Mouse (Mus musculus) forebrain, embryonic 10.5 days (tissue): Measurements from ENCODE around the gene Rbfox3. TPM values are rescaled to one million over a fixed set of nuclear protein-coding genes. Genes with fewer than 3 reads are reported as not detected.

ENCODE experiments used
- DNase-seq: peaks from one replicate; pipeline ENCODE4 v3.0.0-alpha.2; 2017; ENCODE audit warnings: low spot score; ENCODE audit errors: extremely low spot score
- H3K27ac ChIP-seq: fragments of 300-500 bp; sonication (generic); 2 replicates; pipeline ENCODE4 v1.5.1; 2016; ENCODE audit warnings: mild to moderate bottlenecking
- H3K27me3 ChIP-seq: fragments of 300-500 bp; sonication (generic); 2 replicates; pipeline ENCODE4 v1.6.1; 2016; ENCODE audit warnings: mild to moderate bottlenecking; ENCODE audit not compliant: poor library complexity, severe bottlenecking
- H3K36me3 ChIP-seq: fragments of 300-500 bp; sonication (generic); replicated peaks from 2 replicates; pipeline ENCODE4 v1.6.1; 2016; ENCODE audit warnings: mild to moderate bottlenecking, moderate library complexity
- H3K4me1 ChIP-seq: fragments of 300-500 bp; sonication (generic); 2 replicates; pipeline ENCODE4 v1.6.1; 2016
- H3K4me3 ChIP-seq: fragments of 300-500 bp; sonication (generic); 2 replicates; pipeline ENCODE4 v1.5.1; 2016; ENCODE audit warnings: mild to moderate bottlenecking, moderate library complexity
- H3K9me3 ChIP-seq: fragments of 300-500 bp; sonication (generic); 2 replicates; pipeline ENCODE4 v1.6.1; 2016; ENCODE audit warnings: mild to moderate bottlenecking, moderate library complexity
- WGBS: fragments of 180-500 bp; shearing (Covaris S2); methylation state at CpG from one replicate; pipeline ENCODE4 v1.1.7; 2016; 5-methylcytosine and 5-hydroxymethylcytosine counted together
- polyA plus RNA-seq: library from polyadenylated mRNA; unstranded; fragments of >200 nt; fragmentation: Nextera tagmentation; extraction: Ambion mirVana; gene quantifications from 2 replicates; pipeline ENCODE4 v1.2.1, GENCODE M21; 2016

Gene Rbfox3
- polyA plus RNA-seq, 1 experiment from 2014 or later, result 2.6 TPM

DNA sequence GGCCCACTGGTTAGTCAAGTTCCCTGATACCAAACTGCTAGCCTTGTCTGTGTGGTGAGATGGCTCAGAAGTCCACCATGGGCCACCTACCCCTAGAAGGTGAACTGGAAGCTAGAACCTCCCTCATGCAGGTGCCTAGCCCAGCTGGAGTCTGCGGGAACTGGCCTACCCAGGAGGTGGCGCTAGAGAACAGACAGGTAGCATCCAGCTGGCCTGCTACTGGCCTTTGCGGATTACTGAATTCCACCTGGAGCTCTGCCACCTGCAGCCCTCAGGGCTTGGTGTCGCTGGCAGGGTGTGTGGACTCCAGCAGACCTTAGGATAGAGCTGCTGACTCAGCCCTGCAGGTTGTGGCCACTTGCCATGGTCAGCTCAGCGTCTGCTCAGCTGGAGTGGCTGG is 263.0 kb downstream of the Rbfox3 start:
- Histone ChIP-seq H3K9me3 (no peaks in the 10 kb centered on the region), H3K27me3 (no peaks in the 10 kb centered on the region), H3K27ac (no peak overlapping the region), H3K4me1 (0 out of 2 replicates have a peak, but pooled peaks cover 5% of the 10 kb centered on the region), H3K36me3 (no peaks in the 10 kb centered on the region), H3K4me3 (no peak overlapping the region)
- WGBS, result 22% methylated on average over 5 of the region's 5 CpGs
- DNase-seq, result no peak

DNA sequence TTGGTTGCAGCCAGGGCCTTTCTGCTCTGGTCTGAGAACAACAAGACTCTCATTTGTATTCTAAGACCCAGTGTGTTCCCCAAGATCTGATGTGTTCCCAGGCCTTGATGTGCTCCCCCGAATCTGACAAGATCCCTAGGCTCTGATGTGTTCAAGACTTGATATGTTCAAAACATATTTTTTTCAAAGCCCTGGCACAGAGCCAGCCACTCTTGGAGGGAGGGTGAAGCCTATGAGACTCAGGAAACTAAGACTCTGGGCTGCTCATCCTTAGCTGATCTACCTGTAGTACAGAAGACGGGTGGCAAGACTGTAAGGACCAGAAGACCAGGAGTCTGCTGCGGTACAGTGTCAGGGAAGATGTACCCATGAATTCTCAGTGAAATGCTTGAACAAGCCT is 264.5 kb downstream of the Rbfox3 start:
- Histone ChIP-seq H3K27ac (no peak overlapping the region), H3K27me3 (no peaks in the 10 kb centered on the region), H3K9me3 (no peaks in the 10 kb centered on the region), H3K4me3 (no peak overlapping the region), H3K4me1 (0 out of 2 replicates have a peak, but pooled peaks cover 5% of the 10 kb centered on the region), H3K36me3 (no peaks in the 10 kb centered on the region)
- 85% methylated on average over 3 of the region's 3 CpGs for WGBS
- DNase-seq, result no peak

DNA sequence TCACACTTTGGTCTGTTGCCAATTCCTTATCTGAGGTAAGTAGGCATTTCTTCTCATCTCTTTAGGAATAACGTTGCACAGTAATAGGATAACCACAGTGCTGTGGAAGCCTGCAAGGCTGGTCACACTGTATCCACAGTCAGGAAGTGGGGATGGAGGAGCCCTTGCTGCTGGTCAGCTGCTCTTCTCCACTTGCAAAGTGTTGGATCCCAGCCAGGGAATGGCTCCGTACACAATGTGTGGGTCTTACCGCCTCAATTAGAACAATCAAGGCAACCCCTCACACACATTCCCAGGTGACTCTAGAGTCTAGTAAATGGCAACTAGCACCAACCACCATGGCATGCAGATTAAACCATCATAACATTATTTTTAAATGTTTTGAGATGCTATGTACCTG is 266.2 kb downstream of the Rbfox3 start:
- no peaks in the 10 kb centered on the region for H3K27me3 ChIP-seq
- whole genome bisulfite sequencing, result 96% methylated on average over 3 of the region's 3 CpGs
- H3K9me3 ChIP-seq, result no peaks in the 10 kb centered on the region
- no peak for DNase-seq
- H3K36me3 ChIP-seq, result no peaks in the 10 kb centered on the region
- H3K4me1 ChIP-seq, result no peaks in the 10 kb centered on the region
- no peak overlapping the region for H3K27ac ChIP-seq
- H3K4me3 ChIP-seq, result no peak overlapping the region

DNA sequence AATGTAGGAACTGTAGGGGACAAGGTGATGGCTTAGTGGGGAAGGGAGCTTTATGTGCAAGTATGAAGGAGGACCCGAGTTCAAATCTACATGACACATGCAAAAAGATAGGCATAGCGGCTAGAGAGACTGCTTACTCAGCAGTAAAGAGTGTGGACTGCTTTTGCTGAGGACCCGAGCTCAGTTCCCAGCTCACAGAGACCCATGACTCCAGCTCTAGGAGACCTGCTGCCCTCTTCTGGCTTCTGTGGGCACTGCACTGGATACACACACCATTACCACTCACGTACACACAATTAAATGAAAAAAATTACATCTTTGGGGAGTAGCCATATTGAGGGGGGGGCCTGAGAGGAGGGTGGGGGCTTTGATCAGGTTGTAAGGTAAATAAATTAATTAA is 270.7 kb downstream of the Rbfox3 start:
- DNase-seq, result no peak
- Histone ChIP-seq H3K9me3 (no peaks in the 10 kb centered on the region), H3K4me3 (no peak overlapping the region), H3K27me3 (no peaks in the 10 kb centered on the region), H3K27ac (no peak overlapping the region), H3K4me1 (no peaks in the 10 kb centered on the region), H3K36me3 (no peaks in the 10 kb centered on the region)
- 90% methylated on average over 4 of the region's 4 CpGs for WGBS

DNA sequence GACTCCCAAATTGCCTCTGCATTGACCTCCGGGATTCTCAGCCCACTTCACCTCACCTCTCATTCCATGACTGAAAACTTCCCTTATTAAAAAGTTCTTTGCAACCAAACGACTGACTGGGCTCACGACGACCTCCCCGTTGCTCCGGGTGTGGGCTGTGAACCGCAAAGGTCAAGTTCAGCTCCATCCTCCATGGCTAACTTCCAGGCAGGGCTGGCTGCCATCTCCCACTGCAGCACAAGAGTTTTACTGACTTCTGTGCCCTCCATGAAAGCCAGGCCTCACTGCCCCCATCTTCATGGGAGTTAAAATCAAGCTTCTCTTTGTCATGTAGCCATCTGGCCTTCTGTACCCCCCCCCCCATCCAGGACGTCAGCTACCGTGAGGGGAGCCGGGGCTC is 273.7 kb downstream of the Rbfox3 start:
- DNase-seq, result no peak
- no peaks in the 10 kb centered on the region for H3K36me3 ChIP-seq
- no peaks in the 10 kb centered on the region for H3K27me3 ChIP-seq
- no peaks in the 10 kb centered on the region for H3K9me3 ChIP-seq
- no peak overlapping the region for H3K27ac ChIP-seq
- no peaks in the 10 kb centered on the region for H3K4me1 ChIP-seq
- H3K4me3 ChIP-seq, result no peak overlapping the region
- 87% methylated on average over 10 of the region's 10 CpGs for WGBS

DNA sequence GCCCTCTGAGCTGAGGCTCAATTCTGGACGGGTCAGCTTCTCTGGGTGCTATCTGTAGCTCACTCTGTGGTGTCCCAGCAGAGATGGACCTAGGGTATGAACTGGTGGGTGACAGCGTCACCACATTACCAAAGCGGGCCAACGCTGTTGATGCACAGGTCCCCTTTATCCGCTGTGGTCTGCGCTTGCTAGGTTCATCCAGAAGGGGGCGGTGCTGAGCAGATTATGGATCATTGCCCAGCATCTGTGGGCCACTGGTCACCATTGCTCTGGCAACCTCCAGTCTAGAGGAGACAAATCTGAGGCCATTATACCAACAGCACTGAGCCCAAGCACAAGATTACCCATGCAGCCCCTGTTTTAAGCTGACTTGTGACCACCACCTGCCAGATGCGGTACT is 276.8 kb downstream of the Rbfox3 start:
- H3K9me3 ChIP-seq, result no peaks in the 10 kb centered on the region
- WGBS, result 47% methylated on average over 8 of the region's 8 CpGs

DNA sequence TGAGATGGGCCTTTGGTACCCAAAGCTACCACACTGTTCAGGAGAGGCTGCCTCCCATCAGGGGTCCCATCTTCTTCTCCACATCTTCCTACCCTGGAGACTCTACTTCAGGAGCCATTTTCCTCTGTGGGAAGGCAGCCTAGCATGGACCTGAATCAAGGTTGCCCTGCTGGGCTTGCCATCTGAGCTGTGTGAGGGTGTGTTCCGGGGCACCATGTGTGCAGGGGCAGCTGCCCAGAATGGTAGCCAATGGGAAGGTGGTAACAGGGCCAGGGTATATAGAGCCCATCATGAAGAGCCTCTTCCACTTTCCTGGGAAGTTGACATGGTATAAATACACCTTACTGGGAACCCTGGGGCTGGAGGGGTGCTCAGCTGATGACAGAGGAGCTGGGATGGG is 281.7 kb downstream of the Rbfox3 start:
- H3K36me3 ChIP-seq, result no peaks in the 10 kb centered on the region
- H3K4me1 ChIP-seq, result peaks cover 17% of the 10 kb centered on the region
- H3K9me3 ChIP-seq, result no peaks in the 10 kb centered on the region
- no peak overlapping the region for H3K27ac ChIP-seq
- no peak for DNase-seq
- 90% methylated on average over 1 of the region's 1 CpGs for WGBS
- H3K27me3 ChIP-seq, result no peaks in the 10 kb centered on the region
- no peak overlapping the region for H3K4me3 ChIP-seq

More for the DNA sequence above, 276.8 kb downstream of the Rbfox3 start:
- Histone ChIP-seq H3K27me3 (no peaks in the 10 kb centered on the region), H3K36me3 (no peaks in the 10 kb centered on the region), H3K4me3 (no peak overlapping the region), H3K27ac (no peak overlapping the region), H3K4me1 (no peaks in the 10 kb centered on the region)
- peak; percentile 44 for DNase-seq

DNA sequence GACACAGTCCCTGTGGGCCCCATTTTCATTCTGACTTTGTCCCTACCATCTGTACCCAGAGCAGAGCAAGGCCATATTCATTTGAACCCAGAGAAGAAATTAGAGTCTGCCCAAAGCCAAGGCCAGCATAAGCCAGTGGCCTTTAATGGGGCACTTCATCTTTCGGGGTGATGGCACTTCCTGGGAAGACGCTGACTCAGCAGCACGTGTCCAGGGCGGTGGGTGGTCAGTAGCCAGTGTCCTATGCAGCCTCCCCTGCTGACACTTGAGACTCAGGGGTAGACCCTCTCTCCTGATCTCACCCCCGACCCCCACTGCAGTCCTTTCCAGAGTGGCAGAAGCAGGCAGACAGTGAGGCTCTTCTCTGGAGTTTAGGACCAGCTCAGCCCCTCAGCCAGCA is 283.9 kb downstream of the Rbfox3 start:
- H3K4me1 ChIP-seq, result peaks cover 17% of the 10 kb centered on the region
- no peak overlapping the region for H3K4me3 ChIP-seq
- WGBS, result 76% methylated on average over 5 of the region's 5 CpGs
- no peak for DNase-seq
- 0 out of 2 replicates have a peak overlapping the region, but pooled peaks have one; percentile 40 for H3K27ac ChIP-seq
- no peaks in the 10 kb centered on the region for H3K36me3 ChIP-seq
- H3K27me3 ChIP-seq, result no peaks in the 10 kb centered on the region
- H3K9me3 ChIP-seq, result no peaks in the 10 kb centered on the region

DNA sequence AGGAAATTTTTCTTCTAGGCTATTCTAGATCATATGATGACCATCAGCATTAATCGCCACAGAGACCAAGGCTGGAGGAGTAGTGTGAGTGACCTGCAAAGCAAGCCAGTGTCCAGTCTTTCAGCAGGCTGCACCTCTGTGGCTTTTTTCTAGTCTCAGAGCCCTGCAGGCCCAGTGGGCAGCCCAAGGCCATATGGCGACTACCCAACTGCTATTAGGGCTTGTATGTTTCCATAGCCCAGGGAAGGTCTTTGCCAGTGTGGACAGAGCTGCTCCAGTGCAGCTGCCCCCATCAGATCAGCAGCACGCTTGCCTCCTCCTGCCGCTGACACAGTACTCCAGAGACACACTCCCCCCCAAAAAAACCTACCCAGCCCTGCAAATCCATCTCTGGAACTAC is 290.5 kb downstream of the Rbfox3 start:
- Histone ChIP-seq H3K4me3 (no peak overlapping the region), H3K9me3 (no peaks in the 10 kb centered on the region), H3K4me1 (no peaks in the 10 kb centered on the region), H3K27me3 (no peaks in the 10 kb centered on the region), H3K27ac (no peak overlapping the region), H3K36me3 (no peaks in the 10 kb centered on the region)
- no peak for DNase-seq
- 81% methylated on average over 4 of the region's 4 CpGs for WGBS

DNA sequence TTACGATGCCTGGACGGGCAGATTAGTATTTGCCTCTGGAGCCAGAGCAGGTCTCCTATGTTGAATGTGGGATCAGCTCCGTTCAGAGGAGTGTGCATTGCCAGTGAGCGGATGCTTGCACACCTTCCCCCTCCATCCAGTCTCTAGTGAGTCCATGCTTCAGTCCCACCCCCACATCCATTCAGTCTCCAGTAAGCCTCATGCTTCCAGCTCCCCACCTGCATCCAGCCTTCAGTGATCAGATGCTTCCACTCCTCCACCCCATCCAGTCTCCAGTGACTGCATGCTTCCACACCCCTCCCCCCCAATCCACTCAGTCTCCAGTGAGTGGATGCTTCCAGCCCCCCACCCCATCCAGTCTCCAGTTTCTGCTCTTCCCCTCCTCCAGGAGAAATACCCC is 297.3 kb downstream of the Rbfox3 start:
- peaks cover 15% of the 10 kb centered on the region for H3K4me1 ChIP-seq
- no peaks in the 10 kb centered on the region for H3K36me3 ChIP-seq
- no peaks in the 10 kb centered on the region for H3K9me3 ChIP-seq
- no peak overlapping the region for H3K4me3 ChIP-seq
- no peak for DNase-seq
- no peak overlapping the region for H3K27ac ChIP-seq
- WGBS, result 82% methylated on average over 4 of the region's 4 CpGs
- peaks cover 24% of the 10 kb centered on the region for H3K27me3 ChIP-seq

DNA sequence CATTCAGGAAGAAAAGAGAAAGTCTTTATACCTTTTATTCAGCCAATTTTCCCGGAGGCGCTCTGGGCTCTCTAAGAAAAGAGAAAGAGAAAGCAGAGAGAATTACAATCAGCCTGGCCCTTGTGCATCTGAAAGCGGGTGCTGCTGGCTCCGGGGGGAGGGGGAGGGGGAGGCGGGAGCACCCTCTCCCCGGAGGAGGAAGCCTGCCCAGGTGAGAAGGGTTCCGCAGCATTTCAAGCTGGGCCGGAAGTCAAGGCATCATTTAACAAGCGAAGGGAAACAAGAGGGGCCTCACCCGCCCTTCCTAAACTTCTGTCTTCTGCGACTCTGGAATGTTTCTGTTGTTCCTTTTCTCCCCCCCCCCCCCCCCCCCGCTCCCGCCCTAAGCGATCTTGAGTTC is 301.3 kb downstream of the Rbfox3 start:
- Histone ChIP-seq H3K27me3 (peaks cover 31% of the 10 kb centered on the region), H3K4me3 (peak overlapping the region; percentile 32; the same call in 1 of the 2 replicates), H3K9me3 (no peaks in the 10 kb centered on the region), H3K27ac (no peak overlapping the region), H3K4me1 (peaks cover 15% of the 10 kb centered on the region), H3K36me3 (no peaks in the 10 kb centered on the region)
- 1% methylated on average over 12 of the region's 14 CpGs for WGBS
- DNase-seq, result no peak

DNA sequence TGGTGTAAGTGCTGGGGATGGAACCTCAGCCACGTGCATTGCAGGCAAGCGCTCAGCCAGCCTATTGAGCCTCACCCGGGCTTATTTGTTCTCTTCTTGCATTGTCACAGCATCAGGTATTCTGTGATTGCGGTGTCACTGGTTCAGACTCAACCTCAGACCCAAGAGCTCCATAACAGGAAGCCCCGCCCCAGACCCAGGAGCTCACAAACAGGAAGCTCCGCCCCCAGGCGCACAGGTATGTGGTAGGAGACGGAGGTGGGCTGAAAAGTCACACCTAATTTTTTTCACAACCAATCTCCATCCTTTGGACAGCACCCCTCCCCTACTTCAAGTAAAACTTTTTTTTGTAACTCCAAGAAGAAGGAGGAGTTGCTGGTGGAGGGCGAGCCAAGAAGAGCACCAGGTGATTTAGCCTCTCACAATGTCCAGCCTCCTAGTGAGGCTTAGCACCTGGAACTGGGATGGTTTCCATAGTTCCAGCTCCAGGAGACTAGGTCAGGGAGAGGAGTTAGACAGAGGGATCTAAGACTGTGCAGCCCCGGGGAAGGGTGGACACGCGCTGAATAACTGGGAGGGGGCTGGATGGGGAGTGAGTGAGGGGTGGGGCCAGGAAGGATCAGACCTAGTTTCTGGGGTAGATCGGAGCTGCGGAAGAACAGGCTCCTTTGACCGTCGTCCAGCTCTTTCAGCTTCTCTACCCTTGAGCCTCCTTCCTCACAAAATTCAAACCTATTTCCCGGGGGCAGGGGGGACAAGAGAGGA is 302.0 kb downstream of the Rbfox3 start:
- no peak for DNase-seq
- peak overlapping the region; percentile 32; the same call in 1 of the 2 replicates for H3K4me3 ChIP-seq
- WGBS, result 12% methylated on average over 17 of the region's 17 CpGs
- no peaks in the 10 kb centered on the region for H3K9me3 ChIP-seq
- no peaks in the 10 kb centered on the region for H3K36me3 ChIP-seq
- no peak overlapping the region for H3K27ac ChIP-seq
- H3K27me3 ChIP-seq, result peaks cover 31% of the 10 kb centered on the region
- peaks cover 15% of the 10 kb centered on the region for H3K4me1 ChIP-seq

DNA sequence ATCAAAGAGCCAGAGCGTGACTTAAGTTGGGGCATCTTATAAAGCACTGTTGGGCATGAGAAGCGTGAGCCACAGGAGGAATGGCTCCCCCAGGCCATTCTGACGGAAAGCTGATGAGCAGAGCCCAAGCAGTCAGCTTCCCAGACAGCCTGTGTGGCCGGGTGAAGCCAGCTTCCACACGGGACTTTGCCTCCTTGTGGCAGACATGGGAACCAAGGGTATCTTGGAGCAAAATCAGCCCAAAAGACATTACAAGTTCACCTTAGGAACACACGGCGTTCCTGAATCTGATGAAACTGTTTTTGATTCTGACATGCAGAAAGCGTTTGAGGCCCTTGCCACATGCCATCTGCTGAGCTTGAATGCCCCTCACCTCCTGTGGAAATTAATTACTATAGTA is 303.5 kb downstream of the Rbfox3 start:
- 63% methylated on average over 8 of the region's 8 CpGs for WGBS
- H3K9me3 ChIP-seq, result no peaks in the 10 kb centered on the region

More for the DNA sequence above, 303.5 kb downstream of the Rbfox3 start:
- Histone ChIP-seq H3K4me3 (no peak overlapping the region), H3K27ac (no peak overlapping the region), H3K4me1 (peaks cover 15% of the 10 kb centered on the region), H3K27me3 (peaks cover 37% of the 10 kb centered on the region), H3K36me3 (no peaks in the 10 kb centered on the region)
- DNase-seq, result no peak
